Mouse (Mus musculus) CH12F3 (cell line): ENCODE data around the gene Ctnnb1.

Experiments
- in situ Hi-C: fragments of 300-500 bp; cut with MboI; formaldehyde crosslinking; loops from 2 replicates; pipeline ENCODE4 v1.14.3; 2020; ENCODE audit warnings: low sequenced_read_pairs

The Ctnnb1 gene

DNA sequence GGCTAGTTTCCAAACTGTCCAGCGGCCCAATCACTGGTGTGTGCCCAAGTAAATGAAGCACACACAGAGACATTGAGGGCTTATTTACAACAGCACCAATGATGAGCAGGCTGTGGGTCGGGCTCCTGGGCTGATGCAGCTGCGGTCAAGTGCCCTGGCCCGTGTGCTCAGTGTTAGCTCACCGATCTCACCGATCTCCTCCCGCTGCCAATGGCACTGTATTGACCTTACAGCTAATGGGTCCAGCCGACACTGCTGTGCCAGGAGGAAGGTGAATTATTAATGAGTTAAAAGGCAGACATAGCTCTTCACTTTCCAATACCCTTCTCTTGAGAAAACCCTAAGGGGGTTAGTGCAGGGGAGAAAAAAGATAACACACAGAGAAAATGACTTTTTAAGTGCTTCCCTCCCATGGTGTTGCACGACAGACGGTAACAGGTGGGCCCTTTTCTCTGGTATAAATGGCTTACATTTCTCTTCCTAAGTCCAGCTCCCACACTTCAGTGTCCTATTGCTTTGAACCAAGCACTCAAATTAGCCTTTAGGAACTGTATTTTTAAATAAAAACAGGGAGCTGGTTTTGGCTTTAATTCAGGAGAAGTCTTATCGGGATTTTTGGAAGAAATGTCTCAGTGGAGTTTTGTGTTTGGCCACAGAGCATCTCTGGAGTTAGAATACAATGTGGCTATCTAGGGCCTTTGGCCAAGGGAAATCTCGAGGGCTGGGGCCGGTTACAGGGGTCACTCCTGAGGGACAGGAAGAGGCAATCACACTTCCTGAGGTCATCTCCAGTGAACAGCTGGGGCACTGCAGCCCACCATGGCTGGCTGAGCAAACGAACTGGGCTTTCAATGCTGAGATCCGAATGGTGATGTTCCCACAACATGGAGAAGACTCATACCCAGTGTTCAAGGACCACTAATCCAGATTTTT lies 65.5 kb downstream of the Ctnnb1 start:
- in situ Hi-C loops = no loop called here

DNA sequence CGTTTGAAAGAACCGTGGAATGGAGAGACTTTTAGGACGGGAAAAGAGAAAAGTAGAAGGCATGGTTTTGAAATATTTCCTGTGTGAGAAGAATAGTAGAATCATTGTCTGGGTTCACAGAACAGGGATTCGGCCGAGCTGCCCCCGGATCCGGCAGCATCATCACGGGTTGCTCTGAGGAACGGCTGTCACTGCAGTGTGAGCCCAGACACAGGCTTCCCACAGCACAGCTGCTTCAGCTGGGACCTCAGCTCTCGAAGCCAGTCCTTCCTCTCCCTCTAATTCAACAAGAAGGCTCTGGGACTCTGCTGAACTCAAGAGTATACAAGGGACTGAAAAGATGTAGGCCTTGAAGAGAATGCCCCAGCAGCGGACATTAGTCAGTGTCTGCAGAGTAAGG lies 69.7 kb downstream of the Ctnnb1 start:
- in situ Hi-C loops = no loop called here

DNA sequence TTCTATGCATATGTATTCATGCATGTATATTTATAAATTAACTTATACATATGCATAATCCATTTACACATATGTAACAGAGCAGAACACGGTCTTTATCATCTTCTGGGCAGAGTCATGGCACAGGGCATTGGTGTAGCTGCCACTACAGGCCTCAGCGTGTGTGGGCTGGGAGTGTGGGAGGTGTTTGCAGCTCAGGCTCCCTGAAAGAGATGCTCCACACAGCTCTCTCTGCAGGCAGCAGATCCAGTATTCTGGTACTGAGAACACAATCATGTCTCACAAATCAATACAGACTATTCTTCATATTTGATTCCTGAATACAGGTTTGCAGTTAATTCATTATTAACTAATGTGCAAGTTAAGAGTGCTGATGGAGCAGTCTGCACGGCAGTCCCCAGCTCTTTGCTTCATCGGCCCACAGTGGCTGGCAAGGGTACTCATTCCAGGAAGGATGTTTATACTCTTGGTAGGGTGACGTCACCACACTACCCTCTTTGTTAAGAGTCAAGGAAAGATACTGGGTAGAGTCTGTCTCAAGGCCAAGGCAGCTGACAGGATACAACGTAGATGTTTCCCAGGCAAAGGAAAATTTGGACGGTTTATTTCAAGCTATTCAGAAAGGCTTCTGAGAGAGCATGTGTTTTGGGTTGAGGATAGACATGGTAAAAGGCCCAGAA lies 71.8 kb downstream of the Ctnnb1 start:
- in situ Hi-C loops = no loop called here

DNA sequence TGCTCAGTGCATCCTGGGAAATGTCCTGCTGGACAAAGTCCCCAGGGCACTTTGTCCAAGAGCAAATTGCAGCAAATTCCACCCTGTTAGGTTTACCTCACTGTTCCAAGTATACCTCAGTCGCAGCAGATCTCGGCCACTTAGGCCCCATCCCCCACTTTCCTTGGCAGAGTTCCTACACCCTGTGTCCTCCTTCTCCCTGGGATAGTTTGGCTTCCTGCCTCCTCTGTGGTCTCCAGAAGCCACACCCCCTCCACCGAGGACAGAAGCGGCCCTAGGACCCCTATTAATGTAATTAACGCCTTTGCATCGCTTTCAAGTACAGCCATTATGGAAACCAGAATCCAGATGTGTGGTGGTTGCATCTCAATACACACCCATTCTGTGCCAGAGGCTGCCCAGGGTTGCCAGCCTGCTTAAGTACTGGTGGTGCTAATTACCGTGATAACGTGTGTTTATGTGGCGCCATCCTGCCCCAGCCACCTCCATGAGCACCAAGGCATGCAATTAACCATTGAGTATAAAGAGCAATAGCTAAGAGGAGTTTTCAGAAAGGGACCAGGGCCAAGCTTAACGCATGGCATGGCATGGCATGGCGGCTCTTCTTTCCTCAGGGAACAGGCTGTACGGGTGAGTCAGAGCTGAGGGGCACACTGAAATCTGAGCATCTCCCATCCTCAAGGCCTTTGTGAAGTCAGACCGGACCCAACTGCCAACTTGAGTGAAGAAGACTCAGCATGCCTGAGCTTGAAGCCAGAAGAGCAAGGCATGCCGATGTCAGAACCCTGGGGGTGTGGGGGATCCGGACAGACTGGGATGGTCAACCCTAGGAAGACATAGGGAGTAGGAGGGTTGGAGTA lies 72.9 kb downstream of the Ctnnb1 start:
- in situ Hi-C loops = no loop called here

DNA sequence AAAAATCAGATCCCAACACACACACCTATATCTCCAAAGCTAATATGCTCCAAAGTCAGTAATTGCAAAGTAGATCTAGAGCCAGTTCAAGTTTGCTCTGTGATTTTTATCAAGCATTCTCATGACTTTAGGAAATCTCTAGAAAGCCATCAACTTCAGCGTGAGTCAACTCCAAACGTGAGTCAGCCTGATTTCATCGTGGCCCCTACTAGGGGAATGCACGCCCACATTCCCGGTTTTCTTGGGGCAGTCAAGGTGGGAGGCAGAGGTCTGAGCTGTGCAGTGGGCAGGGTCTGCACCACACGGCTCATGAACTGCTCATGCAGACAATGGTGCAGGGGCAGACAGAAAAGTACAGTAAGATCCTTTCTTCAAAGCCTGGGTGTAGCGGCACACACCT lies 76.9 kb downstream of the Ctnnb1 start:
- in situ Hi-C loops = no loop called here
